Mouse (Mus musculus) heart, embryonic 16.5 days (tissue): ENCODE data around the gene Crybb1. TPM values are rescaled to one million over a fixed set of nuclear protein-coding genes. Genes with fewer than 3 reads are reported as not detected.

Source experiments
- ATAC-seq: fragments of 200-750 bp; cut with Nextera tagmentation; replicated peaks from 2 replicates; pipeline ENCODE4 v1.8.0; 2017; ENCODE audit warnings: moderate number of reproducible peaks; ENCODE audit not compliant: insufficient read depth, low FRiP score; ENCODE audit errors: extremely low read depth
- H3K27ac ChIP-seq: fragments of 300-500 bp; sonication (generic); 2 replicates; pipeline ENCODE4 v1.5.1; 2014; ENCODE audit warnings: mild to moderate bottlenecking, low read length, control low read depth, moderate library complexity
- H3K27me3 ChIP-seq: fragments of 300-500 bp; sonication (generic); 2 replicates; pipeline ENCODE4 v1.6.1; 2014; ENCODE audit warnings: low read length, mixed read lengths; ENCODE audit not compliant: control insufficient read depth, insufficient read depth
- H3K36me3 ChIP-seq: fragments of 300-500 bp; sonication (generic); 2 replicates; pipeline ENCODE4 v1.6.1; 2014; ENCODE audit not compliant: control insufficient read depth, insufficient read depth
- H3K4me1 ChIP-seq: fragments of 300-500 bp; sonication (generic); 2 replicates; pipeline ENCODE4 v1.6.1; 2014; ENCODE audit warnings: low read length, mixed read lengths; ENCODE audit not compliant: control insufficient read depth, insufficient read depth
- H3K4me2 ChIP-seq: fragments of 300-500 bp; sonication (generic); 2 replicates; pipeline ENCODE4 v1.6.1; 2014; ENCODE audit warnings: low read depth, mild to moderate bottlenecking, control low read depth, low read length
- H3K4me3 ChIP-seq: fragments of 300-500 bp; sonication (generic); 2 replicates; pipeline ENCODE4 v1.5.1; 2014; ENCODE audit warnings: mild to moderate bottlenecking, control low read depth, low read length
- H3K9ac ChIP-seq: fragments of 300-500 bp; sonication (generic); 2 replicates; pipeline ENCODE4 v1.6.1; 2014; ENCODE audit warnings: low read length, control low read depth
- H3K9me3 ChIP-seq: fragments of 300-500 bp; sonication (generic); replicated peaks from 2 replicates; pipeline ENCODE4 v1.6.1; 2016; ENCODE audit warnings: low read length; ENCODE audit not compliant: control insufficient read depth
- WGBS: fragments of 180-500 bp; shearing (Covaris S2); extraction: QIAGEN DNeasy Blood & Tissue Kit; methylation state at CpG from one replicate; pipeline ENCODE4 v1.1.7; 2014; 5-methylcytosine and 5-hydroxymethylcytosine counted together
- polyA plus RNA-seq: library from polyadenylated mRNA; unstranded; fragments of >200 nt; fragmentation: Nextera tagmentation; extraction: Ambion mirVana; gene quantifications from 2 replicates; pipeline ENCODE4 v1.2.1, GENCODE M21; 2015

Gene Crybb1
- polyA plus RNA-seq, 1 experiment from 2014 or later = 1.5 TPM

GRCm38 (mm10) chr5:112242361-112242778 is 13.2 kb upstream of the Crybb1 start:
- 60% methylated on average over 5 of the region's 5 CpGs for WGBS
- Histone ChIP-seq H3K27ac (peak overlapping the region; percentile 48; the same call in 1 of the 2 replicates), H3K4me3 (no peak overlapping the region), H3K27me3 (peaks cover 14% of the 10 kb centered on the region), H3K9ac (no peak overlapping the region), H3K4me1 (peaks cover 15% of the 10 kb centered on the region), H3K9me3 (no peaks in the 10 kb centered on the region), H3K36me3 (no peaks in the 10 kb centered on the region), H3K4me2 (no peak overlapping the region)
- 0 out of 2 replicates have a peak, but pooled peaks have one; percentile 4 for ATAC-seq

- Histone ChIP-seq H3K27me3 (peaks cover 12% of the 10 kb centered on the region), H3K4me3 (no peak overlapping the region), H3K9ac (no peak overlapping the region), H3K4me2 (no peak overlapping the region), H3K9me3 (no peaks in the 10 kb centered on the region), H3K4me1 (peaks cover 15% of the 10 kb centered on the region), H3K36me3 (no peaks in the 10 kb centered on the region), H3K27ac (no peak overlapping the region; the same call in 1 of the 2 replicates)
- ATAC-seq = no peak
- WGBS = 58% methylated on average over 5 of the region's 5 CpGs
Observed at GRCm38 (mm10) chr5:112243041-112243440, 12.6 kb upstream of the Crybb1 start.

GRCm38 (mm10) chr5:112243539-112244274 is 11.9 kb upstream of the Crybb1 start:
- no peak overlapping the region for H3K4me2 ChIP-seq
- no peak overlapping the region for H3K9ac ChIP-seq
- H3K36me3 ChIP-seq = no peaks in the 10 kb centered on the region
- peaks cover 7% of the 10 kb centered on the region for H3K27me3 ChIP-seq
- peaks cover 15% of the 10 kb centered on the region for H3K4me1 ChIP-seq
- H3K27ac ChIP-seq = no peak overlapping the region
- 47% methylated on average over 10 of the region's 10 CpGs for WGBS
- no peak for ATAC-seq
- no peak overlapping the region for H3K4me3 ChIP-seq
- H3K9me3 ChIP-seq = no peaks in the 10 kb centered on the region

DNA sequence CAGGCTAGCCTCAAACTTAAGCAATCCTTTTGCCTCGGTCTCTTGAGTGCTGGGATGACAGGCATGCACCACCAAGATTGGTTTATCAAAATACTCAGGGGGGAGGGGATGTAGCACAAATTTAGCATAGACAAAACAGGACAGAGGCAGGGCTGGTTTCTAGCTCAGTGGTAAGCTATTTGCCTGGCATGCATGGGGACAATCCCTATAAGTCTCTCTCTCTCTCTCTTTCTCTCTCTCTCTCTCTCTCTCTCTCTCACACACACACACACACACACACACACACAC is 11.4 kb upstream of the Crybb1 start:
- H3K4me2 ChIP-seq = no peak overlapping the region
- H3K4me1 ChIP-seq = peaks cover 15% of the 10 kb centered on the region
- ATAC-seq = no peak; the same call in 1 of the 2 replicates
- no peaks in the 10 kb centered on the region for H3K36me3 ChIP-seq
- WGBS = 32% methylated on average over 1 of the region's 1 CpGs
- peaks cover 5% of the 10 kb centered on the region for H3K27me3 ChIP-seq
- H3K9me3 ChIP-seq = no peaks in the 10 kb centered on the region
- no peak overlapping the region for H3K4me3 ChIP-seq
- H3K9ac ChIP-seq = no peak overlapping the region
- H3K27ac ChIP-seq = no peak overlapping the region

GRCm38 (mm10) chr5:112244890-112245615 is 10.6 kb upstream of the Crybb1 start:
- no peaks in the 10 kb centered on the region for H3K36me3 ChIP-seq
- peaks cover 15% of the 10 kb centered on the region for H3K4me1 ChIP-seq
- H3K9ac ChIP-seq = no peak overlapping the region
- H3K9me3 ChIP-seq = no peaks in the 10 kb centered on the region
- H3K4me2 ChIP-seq = no peak overlapping the region
- ATAC-seq = no peak
- WGBS = 40% methylated on average over 8 of the region's 8 CpGs
- peaks cover 5% of the 10 kb centered on the region for H3K27me3 ChIP-seq
- no peak overlapping the region for H3K4me3 ChIP-seq
- no peak overlapping the region for H3K27ac ChIP-seq

- Histone ChIP-seq H3K36me3 (no peaks in the 10 kb centered on the region), H3K9ac (no peak overlapping the region), H3K4me3 (no peak overlapping the region), H3K27me3 (peaks cover 5% of the 10 kb centered on the region; the same call in 1 of the 2 replicates), H3K4me1 (peaks cover 19% of the 10 kb centered on the region), H3K27ac (no peak overlapping the region), H3K9me3 (no peaks in the 10 kb centered on the region), H3K4me2 (no peak overlapping the region)
- WGBS = 38% methylated on average over 8 of the region's 8 CpGs
- ATAC-seq = no peak
Observed at GRCm38 (mm10) chr5:112247399-112247798, 8.2 kb upstream of the Crybb1 start.

DNA sequence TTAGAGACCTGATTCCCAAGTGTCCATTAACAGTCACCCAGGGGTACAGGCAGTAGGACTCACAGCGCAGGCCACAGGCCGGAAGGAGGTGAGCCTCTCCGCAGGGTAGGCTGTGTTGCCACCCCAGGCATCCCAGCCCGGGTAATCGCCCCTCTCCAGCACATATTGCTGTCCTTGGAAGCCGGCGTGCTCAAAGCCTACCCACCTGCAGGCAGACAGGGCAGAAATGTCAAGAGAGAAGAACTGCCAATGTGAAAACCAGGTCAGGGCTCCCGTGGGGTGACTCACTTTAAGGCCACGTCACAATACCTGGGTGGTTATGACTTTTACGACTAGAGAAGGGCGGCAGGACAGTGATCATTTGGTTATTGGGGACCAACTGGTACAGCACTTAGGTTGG is 6.5 kb upstream of the Crybb1 start:
- H3K27ac ChIP-seq = no peak overlapping the region
- H3K9ac ChIP-seq = no peak overlapping the region
- peaks cover 23% of the 10 kb centered on the region for H3K4me1 ChIP-seq
- H3K36me3 ChIP-seq = no peaks in the 10 kb centered on the region
- 82% methylated on average over 11 of the region's 11 CpGs for WGBS
- no peak overlapping the region for H3K4me2 ChIP-seq
- peaks cover 5% of the 10 kb centered on the region; the same call in 1 of the 2 replicates for H3K27me3 ChIP-seq
- no peaks in the 10 kb centered on the region for H3K9me3 ChIP-seq
- ATAC-seq = no peak
- no peak overlapping the region for H3K4me3 ChIP-seq

DNA sequence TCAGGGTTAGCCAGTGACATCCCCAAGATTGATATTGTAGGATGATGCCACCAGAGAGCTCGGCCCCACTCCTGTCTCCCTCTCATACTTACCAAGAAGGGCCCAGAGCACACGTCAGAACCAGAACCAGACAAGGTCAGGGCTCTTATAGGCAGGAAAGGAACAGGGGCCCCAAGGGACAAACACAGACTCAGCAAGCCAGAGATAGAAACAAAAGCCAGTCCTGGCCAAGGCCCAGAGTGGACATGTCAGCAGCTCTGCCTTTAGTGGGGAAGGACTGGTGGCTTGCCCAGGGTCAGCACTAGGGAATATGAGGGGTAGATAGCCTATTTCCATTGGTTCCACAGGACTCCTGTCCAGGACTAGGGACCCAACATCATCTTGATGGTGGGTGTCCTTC is 3.2 kb upstream of the Crybb1 start, which contains the start of gene Cryba4:
TSS of gene Cryba4 (minus strand) at position 119 of the 400 bp plus-strand sequence.
- Histone ChIP-seq H3K27me3 (no peaks in the 10 kb centered on the region), H3K27ac (peak within 1 kb of the TSS; percentile 74), H3K4me2 (no peak within 1 kb of the TSS), H3K4me1 (peaks cover 29% of the 10 kb centered on the region), H3K9me3 (no peaks in the 10 kb centered on the region), H3K4me3 (no peak within 1 kb of the TSS), H3K9ac (0 out of 2 replicates have a peak within 1 kb of the TSS, but pooled peaks have one; percentile 9), H3K36me3 (no peaks in the 10 kb centered on the region)
- 33% methylated on average over 2 of the region's 2 CpGs for WGBS
- ATAC-seq = no peak

DNA sequence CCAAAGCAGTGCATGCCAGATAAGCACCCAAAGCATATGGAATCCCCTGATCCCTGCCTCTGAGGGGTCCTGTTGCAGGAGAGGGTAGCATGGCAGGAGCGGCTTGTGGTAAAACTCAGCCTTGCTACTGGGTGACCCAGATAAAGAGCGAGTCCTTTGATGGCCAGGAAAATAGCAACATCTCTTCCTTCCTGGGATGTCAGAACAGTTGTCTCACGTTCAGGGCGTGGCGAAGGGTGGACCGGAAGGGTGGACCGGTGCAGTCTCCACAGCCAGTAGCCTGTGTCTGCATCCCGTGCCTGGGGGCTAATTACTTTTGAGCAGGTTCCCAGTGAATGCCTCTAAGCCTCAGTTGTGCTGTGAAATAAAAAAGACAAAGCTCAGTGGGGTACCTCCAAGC is 2.4 kb upstream of the Crybb1 start:
- Histone ChIP-seq H3K4me3 (no peak overlapping the region), H3K4me1 (peaks cover 29% of the 10 kb centered on the region), H3K9ac (no peak overlapping the region), H3K4me2 (no peak overlapping the region), H3K27me3 (no peaks in the 10 kb centered on the region), H3K27ac (peak overlapping the region; percentile 74; the same call in 1 of the 2 replicates), H3K9me3 (no peaks in the 10 kb centered on the region), H3K36me3 (no peaks in the 10 kb centered on the region)
- WGBS = 51% methylated on average over 8 of the region's 8 CpGs
- no peak for ATAC-seq
